Mouse (Mus musculus): ENCODE measurements at regions not wholly inside any gene's neighbourhood (a gene's known extent, or its start where the extent isn't known, plus 50 kb on each side); places are given as distances from the start of the nearest gene placed in this dataset.

DNA sequence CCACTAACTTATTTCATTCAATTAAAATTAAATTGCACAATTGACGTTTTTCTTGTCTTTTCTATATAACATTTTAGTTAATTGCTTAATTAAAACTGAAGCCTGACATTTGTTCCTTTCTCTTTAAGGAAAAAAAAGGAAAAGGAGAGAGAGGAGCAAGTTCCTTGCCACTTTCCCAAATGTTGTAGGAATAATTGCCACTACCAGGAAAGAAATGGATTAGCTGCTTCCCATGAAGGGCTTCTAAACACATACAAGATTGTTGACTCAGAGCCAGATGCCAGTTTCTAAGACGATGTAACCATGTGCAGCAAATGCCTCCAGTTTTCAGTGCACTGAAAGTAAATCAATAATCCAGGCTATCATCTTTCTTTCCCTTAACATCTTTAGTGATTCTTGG lies 914.5 kb downstream of the Adgrl2 start:
- TF ChIP-seq MAX (IDR thresholded peaks at IDR 0.05) (no peak), USF1 (IDR thresholded peaks at IDR 0.05; ENCODE audit: low read depth) (no peak), MYOD1 (IDR thresholded peaks at IDR 0.05; ENCODE audit: control insufficient read depth, insufficient read length, low read depth) (no peak), CTCF (IDR thresholded peaks at IDR 0.05; ENCODE audit: control insufficient read depth, insufficient read depth, insufficient read length) (no peak)
